Mouse (Mus musculus): ENCODE measurements around the gene Gm5788. TPM values are rescaled to one million over a fixed set of nuclear protein-coding genes. Genes with fewer than 3 reads are reported as not detected.
"Not testable (repeated sequence)": the region's sequence is repeated elsewhere in the genome, so short reads cannot be mapped to it uniquely, and the experiment has no call there.

Gm5788 gene
- polyA plus RNA-seq (2015; fragmentation: Nextera tagmentation; extraction: Ambion mirVana): not detected in 2 replicates

DNA sequence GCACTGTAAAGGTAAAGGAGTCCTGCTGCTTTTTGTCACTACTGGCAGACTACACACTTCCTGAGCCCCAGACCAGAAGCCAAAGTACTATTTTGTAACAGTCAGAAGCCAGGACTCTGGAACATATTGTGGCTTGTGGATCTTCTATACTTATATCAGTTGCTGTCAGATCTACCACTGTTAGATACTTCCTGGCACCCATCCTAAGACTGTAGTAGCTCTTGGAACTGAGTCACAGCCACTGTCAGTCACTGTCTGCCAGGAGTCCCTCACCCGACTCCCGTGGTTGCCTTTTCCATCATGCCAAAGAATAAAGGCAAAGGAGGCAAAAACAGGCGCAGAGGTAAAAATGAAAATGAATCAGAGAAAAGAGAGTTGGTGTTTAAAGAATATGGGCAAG is at the start of gene Gm5788:
Gene Gm5788 (plus strand): TSS at position 301 of the 400 bp plus-strand sequence.
- ATAC-seq (ENCODE audit: insufficient read depth): not testable (repeated sequence)

DNA sequence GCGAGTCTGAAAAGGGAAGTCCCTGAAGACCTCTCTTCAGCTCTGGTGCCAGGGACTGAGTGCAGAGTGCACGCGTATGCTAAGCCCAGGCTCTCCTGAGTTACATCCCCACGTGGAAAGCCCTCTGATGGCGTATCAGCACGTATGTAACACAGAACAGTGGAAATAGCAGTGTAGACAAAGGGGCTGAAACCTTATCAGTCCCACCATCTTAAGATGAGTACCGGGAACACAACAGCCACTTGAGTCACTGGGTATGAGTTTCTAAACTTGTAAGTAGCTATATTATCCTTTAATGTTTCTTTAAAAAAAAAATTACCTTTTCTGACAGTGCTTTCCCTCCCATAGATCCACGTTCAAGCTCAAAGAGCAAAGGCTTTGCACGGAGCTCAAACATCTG is 45.1 kb upstream of the Gm5788 start:
- Histone ChIP-seq H3K27me3 (no peaks in the 10 kb centered on the region), H3K36me3 (replicated peaks) (peaks cover 79% of the 10 kb centered on the region), H3K4me2 (no peak overlapping the region), H3K4me1 (replicated peaks) (peaks cover 8% of the 10 kb centered on the region), H3K4me3 (replicated peaks) (no peak overlapping the region), H3K9ac (no peak overlapping the region), H3K9me3 (replicated peaks) (no peaks in the 10 kb centered on the region), H3K27ac (replicated peaks) (no peak overlapping the region)
- WGBS (ENCODE audit: insufficient replicate concordance): 74% methylated on average over 9 of the region's 9 CpGs
- no peak for ATAC-seq (ENCODE audit: insufficient read depth)

More for the DNA sequence above, at the start of gene Gm5788:
- H3K9ac ChIP-seq; H3K27ac ChIP-seq (replicated peaks); H3K4me2 ChIP-seq; H3K36me3 ChIP-seq (replicated peaks); H3K9me3 ChIP-seq (replicated peaks); H3K27me3 ChIP-seq; H3K4me3 ChIP-seq (replicated peaks); H3K4me1 ChIP-seq (replicated peaks): not testable (repeated sequence)
- 63% methylated on average over 3 of the region's 3 CpGs for WGBS (ENCODE audit: insufficient replicate concordance)

DNA sequence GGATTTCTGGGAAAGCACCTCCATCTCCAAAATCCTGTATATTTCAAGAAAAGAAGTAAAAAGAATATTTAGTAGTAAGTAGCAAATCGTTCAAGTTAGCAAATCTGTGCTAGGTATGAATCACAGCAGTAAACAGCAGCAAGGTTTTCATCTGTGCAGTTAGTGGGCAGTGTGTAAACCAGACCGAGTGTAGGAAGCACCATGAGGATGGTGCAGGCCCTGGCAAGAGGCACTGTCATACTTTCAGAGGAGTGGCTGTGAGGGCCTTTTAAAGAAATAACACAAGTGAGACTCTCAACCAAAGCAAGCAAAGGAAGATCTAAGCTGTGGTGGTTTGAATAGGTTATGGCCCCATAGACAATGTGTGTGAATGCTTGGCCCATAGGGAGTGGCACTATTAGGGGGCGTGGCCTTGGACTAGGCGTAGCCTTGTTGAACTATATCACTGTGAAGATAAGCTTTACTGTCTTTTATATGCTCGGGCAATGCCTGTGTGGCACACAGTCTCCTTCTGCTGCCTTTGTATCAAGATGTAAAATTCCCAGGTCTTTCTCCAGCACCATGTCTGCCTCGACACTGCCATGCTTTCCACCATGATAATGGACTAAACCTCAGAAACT is 29.7 kb upstream of the Gm5788 start:
- H3K27ac ChIP-seq (replicated peaks): no peak overlapping the region
- no peaks in the 10 kb centered on the region for H3K9me3 ChIP-seq (replicated peaks)
- peaks cover 10% of the 10 kb centered on the region for H3K4me1 ChIP-seq (replicated peaks)
- 44% methylated on average over 6 of the region's 6 CpGs for WGBS (ENCODE audit: insufficient replicate concordance)
- peaks cover 83% of the 10 kb centered on the region for H3K36me3 ChIP-seq (replicated peaks)
- H3K4me3 ChIP-seq (replicated peaks): no peak overlapping the region
- H3K27me3 ChIP-seq: no peaks in the 10 kb centered on the region
- H3K4me2 ChIP-seq: no peak overlapping the region
- peak; percentile 78 for ATAC-seq (ENCODE audit: insufficient read depth)
- H3K9ac ChIP-seq: no peak overlapping the region

GRCm38 (mm10) chr12:87470263-87471136 is 24.0 kb upstream of the Gm5788 start:
- Histone ChIP-seq H3K36me3 (replicated peaks) (peaks cover 27% of the 10 kb centered on the region), H3K9ac (peak overlapping the region; percentile 82), H3K4me1 (replicated peaks) (peaks cover 16% of the 10 kb centered on the region), H3K27ac (replicated peaks) (peak overlapping the region; percentile 33; the same call in 1 of the 2 replicates), H3K4me3 (replicated peaks) (peak overlapping the region; percentile 72), H3K4me2 (peak overlapping the region; percentile 62), H3K9me3 (replicated peaks) (no peaks in the 10 kb centered on the region), H3K27me3 (0 out of 2 replicates have a peak, but pooled peaks cover 4% of the 10 kb centered on the region)
- 31% methylated on average over 7 of the region's 7 CpGs for WGBS (ENCODE audit: insufficient replicate concordance)
- no peak for ATAC-seq (ENCODE audit: insufficient read depth)

DNA sequence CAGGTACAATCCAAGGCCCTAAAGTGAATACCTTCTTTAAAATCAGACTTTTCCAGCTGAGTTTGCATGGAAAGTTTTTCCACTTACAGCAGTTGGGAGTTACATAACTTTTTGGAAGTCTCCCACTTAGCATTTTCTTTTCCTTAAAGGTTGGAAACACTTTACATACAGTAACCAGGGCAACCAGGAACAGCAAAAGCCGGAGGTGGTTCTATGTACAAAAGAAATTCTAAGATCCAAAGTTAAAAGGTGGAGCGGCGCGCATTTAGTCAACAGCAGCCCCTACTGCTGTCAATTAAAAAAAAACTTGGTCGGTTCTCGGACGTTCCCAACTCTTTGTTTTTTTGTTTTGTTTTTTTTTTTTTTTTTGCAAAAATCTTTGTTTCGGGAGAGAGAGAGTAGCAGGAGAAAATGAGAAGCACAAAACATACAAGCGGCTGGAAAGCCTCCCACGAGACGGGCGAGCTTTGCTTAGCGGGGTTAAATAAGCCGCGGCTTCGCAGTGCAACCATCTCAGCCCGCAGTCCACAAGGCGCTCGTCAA is 23.0 kb upstream of the Gm5788 start:
- Histone ChIP-seq H3K36me3 (replicated peaks) (peaks cover 21% of the 10 kb centered on the region), H3K9me3 (replicated peaks) (no peaks in the 10 kb centered on the region), H3K27me3 (0 out of 2 replicates have a peak, but pooled peaks cover 4% of the 10 kb centered on the region), H3K4me1 (replicated peaks) (peaks cover 16% of the 10 kb centered on the region), H3K9ac (peak overlapping the region; percentile 82), H3K4me3 (replicated peaks) (peak overlapping the region; percentile 72), H3K27ac (replicated peaks) (peak overlapping the region; percentile 66), H3K4me2 (peak overlapping the region; percentile 62)
- WGBS (ENCODE audit: insufficient replicate concordance): under 1% methylated on average over 19 of the region's 19 CpGs
- peak; percentile 77 for ATAC-seq (ENCODE audit: insufficient read depth)

GRCm38 (mm10) chr12:87471964-87472786 is 22.3 kb upstream of the Gm5788 start, which contains the start of gene Snw1:
Gene Snw1 (minus strand): TSS chr12:87472274.
- Histone ChIP-seq H3K4me3 (replicated peaks) (peak within 1 kb of the TSS; percentile 72), H3K27me3 (0 out of 2 replicates have a peak, but pooled peaks cover 4% of the 10 kb centered on the region), H3K4me2 (peak within 1 kb of the TSS; percentile 62), H3K9me3 (replicated peaks) (no peaks in the 10 kb centered on the region), H3K36me3 (replicated peaks) (peaks cover 14% of the 10 kb centered on the region), H3K9ac (peak within 1 kb of the TSS; percentile 82), H3K27ac (replicated peaks) (peak within 1 kb of the TSS; percentile 66), H3K4me1 (replicated peaks) (peaks cover 16% of the 10 kb centered on the region)
- 3% methylated on average over 45 of the region's 45 CpGs for WGBS (ENCODE audit: insufficient replicate concordance)
- peak; percentile 95 for ATAC-seq (ENCODE audit: insufficient read depth)

DNA sequence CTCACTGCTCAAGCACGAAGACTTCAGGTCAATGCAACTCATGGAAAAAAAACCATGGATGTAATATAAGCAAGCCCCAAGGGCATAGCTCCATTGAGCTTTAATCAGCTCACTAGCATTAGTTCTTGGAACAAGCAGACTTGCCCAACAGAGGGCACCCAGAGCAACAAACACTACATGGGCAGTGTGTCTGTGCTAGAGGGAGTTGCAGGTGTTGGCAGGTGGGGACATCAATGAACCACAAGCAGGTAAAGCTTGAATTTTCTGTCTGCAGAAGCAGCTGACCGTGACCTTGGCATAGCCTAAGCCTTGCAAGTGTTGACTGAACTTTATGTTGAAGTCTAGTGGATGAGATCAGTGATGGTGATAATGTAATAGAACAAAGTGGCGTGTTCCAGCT is 19.8 kb upstream of the Gm5788 start:
- ATAC-seq (ENCODE audit: insufficient read depth): no peak
- no peaks in the 10 kb centered on the region for H3K9me3 ChIP-seq (replicated peaks)
- H3K27me3 ChIP-seq: 0 out of 2 replicates have a peak, but pooled peaks cover 4% of the 10 kb centered on the region

GRCm38 (mm10) chr12:87482482-87482881 is 12.0 kb upstream of the Gm5788 start:
- 73% methylated on average over 5 of the region's 5 CpGs for WGBS (ENCODE audit: insufficient replicate concordance)
- H3K36me3 ChIP-seq (replicated peaks); H3K9ac ChIP-seq; H3K4me1 ChIP-seq (replicated peaks); H3K9me3 ChIP-seq (replicated peaks); H3K27me3 ChIP-seq; H3K27ac ChIP-seq (replicated peaks); ATAC-seq (ENCODE audit: insufficient read depth); H3K4me3 ChIP-seq (replicated peaks); H3K4me2 ChIP-seq: not testable (repeated sequence)

More for the DNA sequence above, 19.8 kb upstream of the Gm5788 start:
- peaks cover 16% of the 10 kb centered on the region for H3K4me1 ChIP-seq (replicated peaks)
- H3K36me3 ChIP-seq (replicated peaks): no peaks in the 10 kb centered on the region
- H3K9ac ChIP-seq: no peak overlapping the region
- H3K4me3 ChIP-seq (replicated peaks): no peak overlapping the region
- 61% methylated on average over 3 of the region's 3 CpGs for WGBS (ENCODE audit: insufficient replicate concordance)
- H3K27ac ChIP-seq (replicated peaks): no peak overlapping the region
- no peak overlapping the region for H3K4me2 ChIP-seq

DNA sequence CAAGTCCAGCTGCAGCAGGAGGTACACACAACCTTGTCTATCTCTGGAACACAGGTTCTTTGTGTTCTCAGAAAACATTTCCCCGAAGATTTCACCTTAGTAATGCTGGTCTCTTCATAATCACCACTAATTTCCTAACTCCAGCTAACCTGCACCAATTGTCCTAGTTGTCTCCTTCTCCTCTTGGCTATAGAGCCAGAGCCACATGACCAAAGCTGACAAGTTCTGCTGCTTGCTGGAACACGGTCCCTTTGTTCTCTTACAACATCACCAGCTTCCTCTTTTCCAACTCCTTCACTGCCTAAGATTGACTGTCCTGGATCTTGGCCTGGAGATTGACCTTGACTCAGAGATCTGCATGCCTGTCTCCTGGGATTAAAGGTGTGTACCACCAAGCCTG is 5.8 kb upstream of the Gm5788 start:
- H3K9ac ChIP-seq; H3K27me3 ChIP-seq; H3K4me3 ChIP-seq (replicated peaks); H3K36me3 ChIP-seq (replicated peaks); H3K27ac ChIP-seq (replicated peaks); H3K4me1 ChIP-seq (replicated peaks); H3K9me3 ChIP-seq (replicated peaks); ATAC-seq (ENCODE audit: insufficient read depth); H3K4me2 ChIP-seq: not testable (repeated sequence)
- WGBS (ENCODE audit: insufficient replicate concordance): 19% methylated on average over 2 of the region's 2 CpGs

GRCm38 (mm10) chr12:87514016-87514415 is 19.5 kb downstream of the Gm5788 start, which contains the start of gene Gm8300:
Gene Gm8300 (plus strand): TSS chr12:87514316.
- not testable (repeated sequence) for ATAC-seq (ENCODE audit: insufficient read depth); H3K36me3 ChIP-seq (replicated peaks); H3K27me3 ChIP-seq; H3K9me3 ChIP-seq (replicated peaks); H3K4me3 ChIP-seq (replicated peaks); H3K4me1 ChIP-seq (replicated peaks); H3K27ac ChIP-seq (replicated peaks); H3K4me2 ChIP-seq; H3K9ac ChIP-seq
- WGBS (ENCODE audit: insufficient replicate concordance): 55% methylated on average over 4 of the region's 4 CpGs
